Mouse (Mus musculus): ENCODE measurements at regions not wholly inside any gene's neighbourhood (a gene's known extent, or its start where the extent isn't known, plus 50 kb on each side); places are given as distances from the start of the nearest gene placed in this dataset.
A peak's percentile ranks its signal among the peaks of the same experiment; 100 is the strongest.

DNA sequence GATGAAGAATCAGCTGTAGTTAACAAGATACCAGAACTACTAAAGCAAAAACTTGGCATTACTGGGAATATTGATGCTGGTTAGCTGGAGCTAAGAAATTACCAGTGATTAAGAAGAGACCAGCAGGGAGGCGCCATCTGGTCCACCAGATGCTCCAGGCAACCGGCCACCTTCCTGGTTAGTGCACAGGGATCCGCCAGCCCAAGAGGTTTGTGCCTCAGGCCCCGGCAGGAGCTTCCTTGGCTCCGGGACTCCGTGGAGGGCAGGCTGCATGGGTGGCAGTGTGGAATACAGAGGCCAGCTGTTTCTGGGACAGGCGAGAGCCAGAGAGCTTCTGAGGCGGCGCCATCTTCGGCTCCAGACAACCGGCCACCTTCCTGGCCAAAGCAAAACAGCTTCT is 502.0 kb downstream of the 4931400O07Rik start:
- peak; percentile 28 for DNase-seq

Data from heart, adult 11 months (tissue).